Mouse (Mus musculus) brain, embryonic 14.5 days (tissue): ENCODE data around the gene Ints6. TPM values are rescaled to one million over a fixed set of nuclear protein-coding genes. Genes with fewer than 3 reads are reported as not detected.

Experiments used
- DNase-seq: peaks from one replicate; pipeline ENCODE4 v3.0.0-alpha.2; 2011; ENCODE audit warnings: low read depth
- CTCF ChIP-seq: fragments of 200-500 bp; IDR thresholded peaks from 2 replicates; pipeline ENCODE4 v1.5.1; 2012; ENCODE audit warnings: inconsistent platforms, mild to moderate bottlenecking, moderate library complexity, borderline replicate concordance; ENCODE audit not compliant: insufficient read depth, insufficient read length; ENCODE audit errors: extremely low read depth
- POLR2A ChIP-seq: fragments of 200-500 bp; IDR thresholded peaks from 2 replicates; pipeline ENCODE4 v1.6.1; 2012; ENCODE audit warnings: mild to moderate bottlenecking, inconsistent platforms, borderline replicate concordance; ENCODE audit not compliant: poor library complexity, insufficient read depth, insufficient read length, severe bottlenecking; ENCODE audit errors: extremely low read depth
- polyA plus RNA-seq: library from polyadenylated mRNA; depleted of rRNA; stranded (reverse); fragments of >200 nt; gene quantifications from 2 replicates; pipeline ENCODE4 v1.2.3, GENCODE M21; 2012

Gene Ints6
- polyA plus RNA-seq, 1 experiment = 17.4 TPM

DNA sequence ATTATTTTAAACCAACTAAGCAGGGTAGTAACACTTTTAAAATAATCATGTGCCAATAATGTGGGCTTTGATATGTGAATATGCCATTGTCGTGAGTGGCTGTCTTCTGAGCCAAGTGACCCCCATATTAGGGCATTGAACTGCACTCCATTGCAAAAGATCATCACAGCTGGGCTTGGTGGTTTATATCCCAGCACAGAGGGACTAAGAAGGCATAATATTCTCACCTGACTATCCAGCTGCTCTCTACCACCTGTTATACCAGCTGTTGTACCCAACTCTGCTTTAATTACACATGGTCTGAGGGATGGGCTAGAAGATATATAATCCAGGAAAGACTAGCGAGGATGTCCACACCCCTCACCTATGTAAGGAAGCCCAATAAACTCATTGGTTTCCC lies 4.4 kb upstream of the Ints6 start:
- DNase-seq = no peak
- TF ChIP-seq POLR2A (no peak), CTCF (no peak)

- TF ChIP-seq CTCF = no peak
- TF ChIP-seq POLR2A = no peak
- DNase-seq = peak; percentile 38
Measured at GRCm38 (mm10) chr14:62764371-62764770, 3.4 kb upstream of the Ints6 start.

GRCm38 (mm10) chr14:62761943-62762342 lies 974 bp upstream of the Ints6 start:
- DNase-seq = peak; percentile 57
- no peak for TF ChIP-seq POLR2A
- TF ChIP-seq CTCF = no peak

GRCm38 (mm10) chr14:62760321-62761035 lies 491 bp downstream of the Ints6 start:
- DNase-seq = peak; percentile 56
- TF ChIP-seq CTCF (no peak), POLR2A (no peak)

DNA sequence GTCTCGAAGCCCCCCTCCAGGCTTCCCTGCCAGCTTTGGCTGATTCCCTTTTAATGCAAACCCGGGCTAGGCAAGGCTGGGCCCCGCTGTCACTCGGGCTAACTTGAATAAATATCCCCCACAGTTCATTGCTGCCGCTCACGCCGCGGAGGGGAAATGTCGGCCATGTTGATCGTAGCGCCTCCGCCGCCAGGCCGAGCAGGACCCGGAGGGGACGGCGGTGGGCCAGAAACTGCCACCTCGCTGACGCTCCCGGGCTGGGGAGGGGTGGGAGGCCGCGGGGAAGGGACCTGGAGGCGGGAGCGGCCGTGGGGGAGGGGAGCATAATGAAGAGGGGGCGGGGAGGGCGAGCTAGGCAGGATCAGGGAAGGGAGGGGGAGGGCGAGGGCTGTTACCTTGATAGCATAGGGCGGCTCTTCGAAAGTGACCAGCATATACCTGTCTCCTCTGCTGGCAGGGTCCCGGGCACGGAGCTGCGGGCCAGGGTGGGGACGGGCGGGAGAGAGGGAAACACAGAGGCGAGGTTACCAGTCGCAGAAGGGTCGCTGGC lies 1.1 kb downstream of the Ints6 start:
- DNase-seq = peak; percentile 86
- TF ChIP-seq POLR2A (0 out of 2 replicates have a peak, but pooled peaks have one; percentile 45), CTCF (no peak)

DNA sequence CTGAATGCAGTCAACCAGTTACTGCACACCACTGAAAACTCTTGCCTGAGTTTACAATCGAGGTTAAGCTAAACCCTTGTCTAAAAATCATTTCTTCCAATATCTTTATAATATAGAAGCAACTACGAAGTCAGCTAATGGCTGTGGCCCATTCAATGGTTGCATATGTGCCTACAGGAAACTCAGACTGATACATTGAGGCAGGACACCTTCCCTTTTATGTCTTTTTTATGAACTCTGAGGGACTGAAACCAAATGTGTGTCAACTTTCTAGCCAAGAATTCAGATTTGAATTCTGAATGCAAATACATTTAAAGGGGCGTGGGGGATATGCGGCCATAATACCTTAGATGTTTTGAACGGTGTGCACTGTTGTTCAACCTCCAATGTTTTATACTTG lies 2.3 kb downstream of the Ints6 start:
- TF ChIP-seq CTCF (no peak), POLR2A (no peak)
- DNase-seq = no peak

GRCm38 (mm10) chr14:62755095-62755640 lies 5.8 kb downstream of the Ints6 start:
- no peak for TF ChIP-seq CTCF
- no peak for TF ChIP-seq POLR2A
- DNase-seq = no peak

DNA sequence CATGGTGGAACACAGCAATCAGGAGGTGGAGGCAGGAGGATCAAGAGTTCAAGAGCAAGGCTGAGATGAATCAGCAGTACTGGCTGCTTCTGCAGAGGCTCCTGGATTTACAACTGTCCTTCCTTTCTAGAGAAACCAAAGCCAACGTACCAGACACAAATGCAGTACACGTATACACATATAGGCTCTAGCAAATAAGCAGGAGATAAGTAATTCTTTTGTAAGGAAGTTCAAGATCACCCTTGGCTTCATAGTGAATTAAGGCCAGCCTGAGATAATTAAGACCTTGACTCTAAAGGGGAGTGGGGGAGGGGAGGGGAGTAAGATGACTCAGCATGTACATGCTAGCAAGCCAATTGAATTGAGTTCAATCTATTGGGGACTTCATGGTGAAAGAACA lies 9.5 kb downstream of the Ints6 start:
- TF ChIP-seq CTCF (no peak), POLR2A (no peak)
- peak; percentile 5 for DNase-seq

- no peak for DNase-seq
- TF ChIP-seq CTCF (no peak), POLR2A (no peak)
Measured at GRCm38 (mm10) chr14:62735646-62736045, 25.3 kb downstream of the Ints6 start.

DNA sequence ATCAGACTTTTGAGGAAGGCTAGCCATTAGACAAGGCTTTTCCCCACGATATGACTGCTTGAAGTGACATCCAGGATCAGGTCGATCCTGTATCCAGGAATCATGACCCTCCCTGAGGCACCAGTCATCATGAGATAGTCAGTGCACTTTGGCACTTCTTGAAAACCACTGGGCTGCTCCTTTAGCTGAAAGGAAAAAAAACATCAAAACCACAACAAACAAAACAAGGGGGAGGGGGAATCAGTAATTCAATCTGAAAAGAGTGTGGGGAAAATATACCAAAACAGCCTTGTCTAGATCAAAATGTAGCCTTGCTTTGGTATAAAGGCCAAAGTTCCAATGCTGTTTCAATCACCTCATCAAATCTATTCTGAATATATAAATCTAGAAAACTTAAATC lies 27.3 kb downstream of the Ints6 start:
- DNase-seq = no peak
- TF ChIP-seq CTCF (no peak), POLR2A (no peak)

DNA sequence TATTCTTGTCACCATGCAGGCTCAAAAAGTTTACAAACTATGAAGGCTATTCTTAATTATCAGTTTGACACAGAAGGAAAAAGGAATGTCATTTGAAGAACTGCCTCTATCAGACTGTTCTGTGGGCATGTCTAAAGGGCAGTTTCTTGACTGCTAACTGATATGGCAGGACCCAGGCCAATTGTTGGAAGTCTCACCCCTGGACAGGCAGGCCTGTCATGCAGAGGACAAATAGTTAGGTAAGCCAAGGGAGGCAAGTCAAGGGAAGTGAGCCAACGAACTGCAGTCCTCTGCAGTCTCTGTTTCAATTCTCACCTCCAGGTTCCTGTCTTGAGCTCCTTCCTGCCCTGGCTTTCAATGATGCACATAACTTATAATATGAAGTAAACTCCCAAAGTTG lies 29.1 kb downstream of the Ints6 start:
- TF ChIP-seq CTCF (no peak), POLR2A (no peak)
- DNase-seq = no peak

DNA sequence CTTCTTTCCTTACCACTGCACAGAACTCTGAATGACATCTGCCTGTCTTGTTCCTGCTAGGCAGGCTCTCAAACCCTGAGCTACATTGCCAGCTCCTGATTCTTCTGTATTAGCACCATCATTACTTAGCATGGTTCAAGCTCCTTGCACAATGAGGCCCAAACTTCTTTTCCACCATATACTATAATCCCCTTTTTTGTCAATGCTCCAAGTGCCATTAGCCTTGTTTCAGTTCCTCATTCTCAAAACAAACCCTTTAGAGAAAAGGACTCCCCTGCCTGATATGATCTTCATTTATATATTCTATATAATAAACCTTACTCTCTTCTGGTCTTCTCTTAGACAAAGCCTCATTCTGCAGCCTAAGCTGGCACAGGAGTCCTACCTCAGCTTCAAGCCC lies 36.4 kb downstream of the Ints6 start:
- DNase-seq = peak; percentile 1
- TF ChIP-seq CTCF (no peak), POLR2A (no peak)
